Mouse (Mus musculus) 3134 (cell line): ENCODE measurements around the gene Aebp2.
"Not testable (repeated sequence)": the region's sequence is repeated elsewhere in the genome, so short reads cannot be mapped to it uniquely, and the experiment has no call there.

ENCODE experiments used
- DNase-seq: peaks from one replicate; pipeline ENCODE4 v3.0.0-alpha.2; 2011; ENCODE audit warnings: low spot score; ENCODE audit not compliant: insufficient read length; ENCODE audit errors: extremely low read depth

The Aebp2 gene

DNA sequence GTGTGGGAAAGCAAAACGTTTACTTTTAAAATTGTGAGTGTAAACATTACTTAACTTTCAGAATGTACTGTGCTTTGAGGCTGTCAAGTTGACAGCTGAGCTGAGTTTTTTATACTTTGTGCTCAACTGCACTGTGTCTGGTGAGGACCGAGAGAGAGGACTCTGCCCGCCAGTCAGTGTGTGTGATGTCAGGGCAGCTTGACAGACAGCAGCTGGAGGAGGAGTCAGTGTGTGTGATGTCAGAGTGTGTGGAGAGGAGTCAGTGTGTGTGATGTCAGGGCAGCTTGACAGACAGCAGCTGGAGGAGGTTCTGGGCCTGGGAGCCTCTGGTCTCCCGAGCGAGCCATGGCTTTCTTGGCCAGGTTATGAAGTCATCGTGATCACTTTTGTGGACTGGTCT lies 24.4 kb downstream of the Aebp2 start:
- DNase-seq: no peak

DNA sequence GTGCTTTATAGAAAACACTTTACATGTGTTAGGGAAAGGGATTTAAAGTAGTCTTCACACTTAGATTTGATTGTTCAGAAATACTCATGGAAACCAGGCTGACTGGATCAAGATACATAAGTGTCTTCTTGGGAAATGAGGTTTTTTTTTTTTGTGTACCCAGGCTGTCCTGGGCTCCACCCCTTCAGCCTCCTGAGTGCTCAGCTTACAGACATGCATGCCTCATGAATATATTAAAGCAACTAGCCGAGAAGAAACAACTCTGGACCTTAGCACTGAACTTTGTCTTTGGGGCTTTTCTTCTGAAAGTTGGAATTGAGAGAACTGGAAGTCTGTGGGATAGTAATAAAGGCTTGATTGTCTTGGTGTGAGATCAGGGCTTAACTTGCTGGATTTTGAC lies 27.3 kb downstream of the Aebp2 start:
- no peak for DNase-seq

DNA sequence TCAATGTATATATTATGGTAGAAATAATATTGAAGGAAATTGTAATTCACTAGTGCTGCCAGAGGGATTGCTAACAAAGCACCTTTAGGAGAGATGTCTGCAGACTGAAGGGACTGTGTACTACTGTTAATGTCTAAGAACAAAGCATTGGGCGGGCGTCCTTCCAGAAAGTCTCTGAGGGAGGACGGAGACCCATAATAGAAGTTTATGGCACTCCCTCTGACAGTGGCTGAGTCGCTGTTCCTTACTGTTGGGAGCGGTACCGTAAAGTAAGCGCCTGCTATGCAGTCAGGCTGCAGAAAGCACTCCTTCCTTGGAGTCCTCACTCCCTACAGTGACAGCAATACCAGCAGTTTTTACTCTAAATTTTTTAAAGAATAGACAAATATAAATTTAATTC lies 29.5 kb downstream of the Aebp2 start:
- DNase-seq: no peak

DNA sequence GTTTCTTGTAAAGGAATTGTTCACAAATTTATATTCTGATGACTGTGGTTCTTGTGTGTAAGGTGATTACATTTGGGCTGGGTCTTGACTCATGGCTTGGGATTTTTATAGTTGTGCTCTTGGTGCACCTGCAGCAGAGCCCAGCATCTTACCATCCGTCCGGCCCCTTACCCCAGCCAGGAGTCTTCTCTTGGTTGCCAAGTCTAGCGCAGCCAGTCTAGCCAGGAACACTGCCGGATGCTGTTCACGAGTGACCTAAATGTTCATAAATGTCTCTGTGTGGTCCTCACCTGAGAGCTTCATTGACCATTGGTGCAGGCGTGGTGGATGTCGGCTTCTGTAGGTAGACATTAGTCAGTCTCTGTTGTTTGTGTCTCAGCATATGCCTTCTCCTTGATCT lies 33.0 kb downstream of the Aebp2 start:
- no peak for DNase-seq

DNA sequence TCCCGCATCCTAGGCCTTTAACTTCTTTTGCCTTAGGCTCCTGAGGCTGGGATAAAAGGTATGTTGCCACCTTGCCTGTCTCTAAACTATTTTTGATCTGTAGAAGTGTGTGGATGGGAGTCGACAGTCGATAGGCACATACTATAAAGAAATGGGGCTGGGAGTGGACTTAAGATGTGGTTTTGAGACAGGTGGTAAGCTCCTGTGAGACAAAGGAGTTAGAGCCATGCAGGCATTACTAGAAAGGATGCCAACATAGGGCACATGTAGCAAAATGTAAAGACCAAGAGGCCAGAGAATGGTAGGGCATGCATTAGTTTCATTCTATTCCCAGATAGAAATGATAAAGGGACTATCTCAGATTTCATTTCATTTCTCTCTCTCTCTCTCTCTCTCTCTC lies 34.5 kb downstream of the Aebp2 start:
- no peak for DNase-seq

DNA sequence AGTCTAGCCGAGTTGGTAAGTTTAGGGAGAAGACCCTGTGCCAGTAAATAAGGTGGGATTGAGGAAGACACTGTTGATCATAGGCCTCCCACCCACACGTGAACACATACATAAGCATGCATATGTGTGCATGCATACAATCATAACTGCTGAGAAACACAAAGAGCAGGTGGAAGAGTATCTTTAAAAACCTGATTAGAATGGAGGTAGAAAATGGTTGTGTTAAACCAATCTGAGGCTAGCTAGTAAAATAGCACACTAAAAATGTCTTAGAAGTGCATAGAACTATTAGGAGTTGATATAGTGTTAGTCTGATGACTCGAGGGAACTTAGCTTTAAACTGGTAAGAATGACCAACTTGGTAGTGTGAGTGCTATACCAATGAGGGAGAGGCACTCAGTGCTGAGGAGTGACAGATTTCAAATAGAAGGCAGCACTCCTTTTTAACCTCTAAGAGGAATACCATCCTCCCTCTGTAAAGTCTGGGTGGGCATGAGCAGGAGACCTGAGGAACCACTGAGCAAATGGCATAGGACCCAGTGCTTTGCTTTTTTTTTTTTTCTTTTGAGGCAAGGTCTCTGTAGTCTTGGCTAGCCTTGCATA lies 35.6 kb downstream of the Aebp2 start:
- no peak for DNase-seq

DNA sequence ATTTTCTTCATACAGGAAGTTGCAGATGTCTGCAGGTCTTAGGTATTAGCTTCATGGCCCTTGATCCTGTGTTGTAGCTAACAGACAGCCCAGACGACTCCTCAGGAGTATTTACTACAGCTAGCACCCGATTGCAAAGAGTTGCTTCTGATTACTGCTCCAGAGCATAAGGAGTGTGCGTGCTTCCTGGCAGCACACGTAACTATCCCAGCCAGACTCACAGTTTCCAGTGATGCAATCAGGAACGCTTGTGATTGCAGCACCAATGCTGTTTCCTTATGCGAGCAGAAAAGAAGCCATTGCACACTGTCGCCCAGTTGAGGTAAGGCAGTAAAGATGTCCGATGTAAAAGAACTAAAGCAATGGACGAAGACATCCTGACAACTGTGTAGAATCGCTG lies 38.6 kb downstream of the Aebp2 start:
- no peak for DNase-seq

DNA sequence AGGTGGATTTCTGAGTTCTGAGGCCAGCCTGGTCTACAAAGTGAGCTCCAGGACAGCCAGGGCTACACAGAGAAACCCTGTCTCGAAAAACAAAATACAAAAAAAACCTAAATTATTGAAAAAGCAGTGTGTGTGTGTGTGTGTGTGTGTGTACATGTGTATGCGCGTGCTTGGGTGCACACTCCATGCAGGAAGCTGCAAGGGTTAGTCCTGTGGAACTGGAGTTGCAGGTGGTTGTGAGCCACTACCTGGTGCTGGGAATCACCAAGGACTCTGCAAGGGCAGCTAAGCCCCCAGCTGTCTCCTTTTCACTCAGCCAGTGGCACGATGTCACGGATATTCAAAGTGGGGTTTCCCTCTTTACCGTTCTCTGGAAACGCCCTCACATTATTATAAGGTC lies 39.3 kb downstream of the Aebp2 start:
- no peak for DNase-seq

DNA sequence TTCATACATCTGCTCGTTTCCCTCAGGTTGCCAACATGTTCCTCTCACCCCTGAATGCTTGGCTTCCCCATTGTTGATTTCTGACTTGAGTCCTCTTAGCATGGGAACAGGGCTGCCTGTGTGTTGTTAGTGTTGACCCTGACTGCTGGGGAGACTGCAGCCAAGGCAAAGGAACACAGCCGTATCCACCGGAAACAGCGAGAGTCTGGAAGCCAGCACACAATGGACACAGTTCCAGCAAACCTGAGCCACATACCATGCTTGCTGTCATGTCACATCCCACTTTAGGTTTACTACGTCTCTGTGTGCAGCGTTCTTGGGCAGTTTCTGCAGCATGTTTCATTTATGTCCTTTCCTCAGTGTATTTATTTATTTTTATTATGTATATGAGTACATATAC lies 39.8 kb downstream of the Aebp2 start:
- DNase-seq: no peak

DNA sequence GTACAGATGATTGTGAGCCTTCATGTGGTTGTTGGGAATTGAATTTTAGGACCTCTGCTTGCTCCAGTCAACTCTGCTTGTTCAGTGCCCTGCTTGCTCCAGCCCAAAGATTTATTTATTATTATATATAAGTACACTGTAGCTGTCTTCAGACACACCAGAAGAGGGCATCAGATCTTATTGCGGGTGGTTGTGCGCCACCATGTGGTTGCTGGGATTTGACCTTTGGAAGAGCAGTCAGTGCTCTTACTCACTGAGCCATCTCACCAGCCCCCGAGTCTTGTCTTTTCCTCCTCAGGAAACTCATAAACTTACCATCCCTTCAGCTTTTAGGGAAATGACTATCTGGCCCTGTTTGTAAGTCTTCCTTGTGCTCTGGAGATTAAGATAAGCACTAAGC lies 40.2 kb downstream of the Aebp2 start:
- not testable (repeated sequence) for DNase-seq

DNA sequence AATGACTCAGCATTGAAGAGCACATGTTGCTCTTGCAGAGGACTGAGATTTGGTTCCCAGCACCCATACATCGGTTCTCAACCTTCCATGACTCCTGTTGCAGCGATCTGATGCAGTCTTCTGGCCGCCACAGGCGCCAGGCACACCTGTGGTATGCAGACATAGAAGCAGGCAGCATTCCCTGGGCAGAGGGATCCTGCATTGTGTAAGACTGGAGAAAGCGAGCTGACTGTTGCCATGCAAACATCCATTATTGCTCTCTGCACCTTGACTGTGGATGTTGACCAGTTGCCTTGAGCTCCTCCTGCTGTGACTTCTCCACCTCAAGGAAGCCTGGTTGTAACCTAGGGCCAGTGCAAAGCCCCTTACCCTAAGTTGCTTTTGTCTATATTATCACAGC lies 42.1 kb downstream of the Aebp2 start:
- no peak for DNase-seq

DNA sequence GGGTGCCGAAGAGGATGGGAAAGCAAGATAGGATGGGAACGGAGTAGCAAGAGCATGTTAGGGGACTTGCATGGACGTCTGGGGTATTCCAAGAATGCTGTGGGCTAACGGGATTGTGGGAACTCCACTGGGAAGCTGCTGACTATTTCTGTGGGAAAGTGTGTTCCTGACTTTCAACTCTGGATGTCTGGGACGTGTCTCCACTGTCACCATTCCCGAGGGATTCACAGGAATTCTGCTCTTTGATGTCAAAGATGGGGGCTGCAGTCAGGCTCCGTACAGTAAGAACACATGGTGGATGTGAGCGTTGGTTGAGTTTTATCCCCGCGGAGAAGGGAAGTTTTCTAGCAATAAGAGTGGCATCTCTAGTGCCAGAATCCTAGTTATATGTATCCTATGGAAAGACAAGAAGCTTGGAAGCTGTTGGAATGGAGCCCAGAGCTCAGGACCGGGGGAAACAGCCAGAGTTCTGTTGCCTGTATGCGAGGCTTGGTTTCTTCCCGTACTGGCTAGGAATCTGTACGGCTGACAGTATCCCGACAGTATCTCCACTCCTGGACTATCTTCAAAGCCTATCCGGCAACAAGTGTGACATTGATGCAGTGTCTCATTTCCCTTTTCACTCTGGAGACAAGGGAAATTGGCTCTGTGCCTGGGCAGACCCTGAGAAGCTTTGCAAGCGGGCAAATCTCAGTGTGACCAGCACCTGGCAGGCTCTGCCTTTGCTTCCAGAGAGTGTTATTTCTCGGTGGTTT lies 44.2 kb downstream of the Aebp2 start:
- no peak for DNase-seq

DNA sequence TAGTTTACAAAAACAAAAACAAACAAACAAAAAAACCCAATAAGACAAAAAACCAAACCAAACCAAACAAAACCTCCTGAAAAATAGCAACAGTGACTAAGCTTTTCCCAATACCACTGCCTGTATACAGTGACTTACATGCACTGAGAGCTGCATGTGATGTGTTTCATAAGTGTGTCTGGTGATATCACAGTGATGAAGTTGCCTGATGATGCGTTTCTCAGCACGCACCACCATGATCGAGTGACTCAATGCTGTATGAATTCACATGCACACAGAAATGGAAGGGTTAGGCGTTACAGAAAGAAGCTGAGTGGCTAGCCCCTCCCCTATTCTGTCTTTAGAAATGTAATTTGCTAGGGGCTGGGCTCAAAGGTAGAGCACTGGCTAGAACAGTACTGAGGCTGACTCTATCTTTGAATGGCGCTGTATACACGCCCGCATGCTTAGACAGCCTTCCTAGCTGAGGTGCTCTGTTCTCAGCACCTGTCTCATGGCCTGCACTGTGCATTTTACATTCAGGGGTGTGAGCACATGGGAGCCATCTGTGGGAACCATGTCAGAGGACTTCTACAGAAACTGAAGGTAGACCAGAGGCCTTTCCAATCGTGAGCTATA lies 44.9 kb downstream of the Aebp2 start:
- DNase-seq: no peak

DNA sequence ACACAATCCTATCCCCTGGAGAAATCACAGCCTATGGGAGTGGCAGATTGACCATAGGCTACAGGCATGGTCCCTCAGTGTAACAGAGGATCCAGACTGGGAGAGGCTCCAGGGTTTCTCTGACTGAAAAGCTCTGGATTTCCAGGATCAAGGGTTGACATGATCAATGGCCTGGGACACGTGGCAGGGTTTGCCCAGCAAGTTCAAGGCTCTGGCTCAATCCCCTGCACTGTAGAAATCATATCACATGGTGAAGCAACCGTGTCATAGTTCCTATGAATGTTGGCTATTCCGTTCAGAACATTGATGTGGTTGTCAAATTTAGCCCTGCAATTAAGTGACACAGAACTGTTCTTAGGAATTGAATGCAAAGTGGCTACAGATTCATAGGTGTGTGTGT lies 52.0 kb downstream of the Aebp2 start:
- no peak for DNase-seq

DNA sequence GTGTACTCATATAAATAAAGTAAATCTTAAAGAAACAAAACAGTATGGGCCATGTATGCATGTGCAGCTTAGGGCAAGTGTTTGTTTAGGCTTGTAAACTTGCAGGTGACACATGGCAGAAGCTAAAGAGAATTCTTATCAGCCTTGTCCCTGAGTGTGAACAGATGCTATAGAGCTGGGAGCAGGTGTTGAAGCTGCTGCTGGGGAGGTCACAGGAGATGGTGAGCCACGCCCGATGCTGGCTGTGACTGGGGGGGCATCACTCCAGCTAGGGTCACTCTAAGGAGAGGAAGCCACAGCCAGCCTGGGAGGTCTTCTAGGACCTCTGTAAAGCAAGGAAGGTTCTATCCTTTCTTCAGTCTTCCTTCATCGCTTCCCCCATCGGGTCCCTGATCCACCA lies 53.6 kb downstream of the Aebp2 start:
- no peak for DNase-seq

DNA sequence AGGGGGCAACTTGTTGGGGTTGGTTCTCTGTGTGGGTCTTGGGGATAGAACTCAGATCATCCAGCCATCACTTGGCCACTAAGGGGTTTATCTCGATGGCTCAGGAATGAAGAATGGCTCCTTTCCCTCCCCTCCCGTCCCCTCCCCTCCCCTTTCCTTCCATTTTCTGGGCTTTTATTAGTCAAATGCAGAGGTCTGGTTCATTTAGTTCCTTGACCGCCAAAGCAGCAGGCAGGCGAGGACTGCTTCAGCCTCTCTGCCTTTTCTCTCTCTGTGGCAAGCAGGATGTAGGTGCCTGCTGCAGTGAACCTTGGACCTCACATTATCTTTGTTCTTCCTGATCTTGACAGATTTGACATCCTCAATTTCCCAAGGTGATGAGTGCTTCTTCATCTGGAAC lies 54.6 kb downstream of the Aebp2 start:
- no peak for DNase-seq

DNA sequence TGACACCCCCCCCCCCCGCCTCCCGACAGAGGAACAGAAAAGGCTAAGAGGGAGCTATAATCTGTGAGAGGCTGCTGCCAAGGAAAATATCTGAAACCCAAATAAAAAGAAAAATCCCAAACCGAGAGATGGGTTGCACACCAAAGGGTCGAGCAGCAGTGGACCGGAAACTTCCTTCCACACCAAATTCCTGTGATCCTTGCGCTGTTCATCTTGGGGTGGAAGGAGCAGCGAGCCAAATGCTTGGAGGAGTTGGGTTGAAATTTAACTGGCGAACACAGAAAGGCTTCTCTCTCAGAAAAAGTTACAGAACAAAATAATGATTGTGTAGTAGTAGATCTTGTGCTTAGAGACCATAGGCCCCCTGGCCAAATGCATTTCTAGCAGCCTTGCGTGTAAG lies 55.5 kb downstream of the Aebp2 start:
- DNase-seq: no peak

DNA sequence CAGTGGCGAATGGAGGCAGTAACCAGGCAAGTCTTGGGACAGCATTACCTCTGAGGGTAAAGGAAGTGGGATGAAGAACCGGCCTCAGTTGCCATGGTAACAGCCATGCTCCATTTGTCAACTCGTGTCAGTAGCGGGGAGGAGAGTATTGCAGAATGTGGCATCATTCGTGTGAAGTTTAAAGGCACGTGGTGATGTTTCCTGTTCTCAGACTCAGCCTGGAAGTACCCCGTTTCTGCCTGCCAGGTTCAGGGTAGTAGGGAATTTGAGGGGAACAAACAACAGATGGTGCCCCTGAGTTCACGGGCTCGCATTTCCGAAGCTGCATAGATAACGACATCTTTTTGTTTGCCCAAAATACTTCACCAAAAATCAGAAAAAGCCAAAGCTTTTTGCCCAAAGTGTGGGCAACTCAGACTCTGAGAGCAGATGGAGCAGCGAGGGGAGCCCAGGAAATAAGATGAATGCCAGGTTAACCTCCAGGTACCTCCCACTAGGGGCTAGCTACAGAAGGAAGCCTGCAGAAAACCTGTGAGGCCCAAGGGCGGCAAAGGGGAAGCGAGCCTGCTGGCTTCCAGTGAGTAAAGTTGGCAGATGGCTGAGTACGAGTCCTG lies 56.3 kb downstream of the Aebp2 start:
- no peak for DNase-seq

DNA sequence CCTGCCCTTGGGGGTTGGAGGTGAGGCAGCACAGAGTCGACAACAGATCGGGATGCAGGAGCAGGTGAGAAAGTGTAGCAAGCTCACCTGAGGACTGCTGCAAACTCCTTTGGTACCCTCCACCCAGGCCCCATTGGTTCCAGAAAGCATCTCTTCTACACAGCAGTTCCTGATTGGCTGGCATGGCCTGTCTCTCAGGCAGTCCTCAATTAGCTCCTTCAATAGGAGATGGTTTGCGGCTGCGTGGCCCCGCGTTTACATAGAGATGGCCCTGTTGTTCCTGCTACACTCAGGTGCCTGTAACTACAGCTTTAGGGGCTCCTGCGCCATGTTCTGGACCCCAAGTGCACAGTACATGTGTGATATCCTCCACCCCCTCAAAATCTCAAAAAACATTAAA lies 58.2 kb downstream of the Aebp2 start:
- DNase-seq: no peak

DNA sequence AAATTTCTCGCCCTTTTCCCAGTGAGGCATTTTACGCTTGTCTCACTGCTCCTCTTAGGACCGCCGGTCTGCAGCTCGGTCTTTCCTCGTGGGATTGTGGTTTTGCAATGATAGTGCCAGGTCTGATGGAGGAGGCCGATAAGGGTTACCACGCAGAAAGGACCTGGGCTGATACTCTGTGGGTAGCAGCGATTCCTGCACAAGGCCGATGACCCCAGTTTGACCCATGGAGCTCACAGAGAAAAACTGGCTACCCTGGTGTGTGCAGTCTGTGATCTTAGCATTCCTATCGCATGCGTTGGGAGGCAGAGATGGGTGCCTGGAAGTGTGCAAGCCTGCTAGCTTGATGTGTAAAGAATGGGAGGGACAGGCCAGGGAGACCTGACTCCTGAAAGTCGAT lies 60.4 kb downstream of the Aebp2 start:
- DNase-seq: no peak

DNA sequence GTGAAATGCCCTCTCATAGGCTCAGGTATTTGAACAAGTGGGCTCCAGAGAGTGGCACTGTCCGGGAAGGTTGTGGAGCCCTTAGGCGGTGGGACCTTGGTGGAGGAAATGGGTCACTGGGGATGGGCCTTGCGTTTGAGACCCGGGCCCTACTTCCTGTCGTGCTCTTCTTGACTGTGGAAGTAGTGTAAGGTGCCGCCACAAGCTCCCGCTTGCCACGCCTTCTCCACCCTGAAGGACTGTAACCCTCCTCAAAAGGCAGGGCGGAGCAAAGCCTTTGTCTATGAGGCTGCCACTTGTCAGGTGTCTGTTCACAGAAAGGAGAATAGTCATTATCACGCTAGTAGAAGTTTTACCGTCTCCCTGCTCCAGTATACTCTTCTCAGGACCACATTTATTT lies 61.9 kb downstream of the Aebp2 start:
- DNase-seq: no peak
